Mouse (Mus musculus): Measurements from ENCODE around the gene Agpat1.

Agpat1 gene

GRCm38 (mm10) chr17:34585877-34586771 lies 17.9 kb upstream of the Agpat1 start:
- DNase-seq (ENCODE audit: low read depth, low spot score), result no peak

DNA sequence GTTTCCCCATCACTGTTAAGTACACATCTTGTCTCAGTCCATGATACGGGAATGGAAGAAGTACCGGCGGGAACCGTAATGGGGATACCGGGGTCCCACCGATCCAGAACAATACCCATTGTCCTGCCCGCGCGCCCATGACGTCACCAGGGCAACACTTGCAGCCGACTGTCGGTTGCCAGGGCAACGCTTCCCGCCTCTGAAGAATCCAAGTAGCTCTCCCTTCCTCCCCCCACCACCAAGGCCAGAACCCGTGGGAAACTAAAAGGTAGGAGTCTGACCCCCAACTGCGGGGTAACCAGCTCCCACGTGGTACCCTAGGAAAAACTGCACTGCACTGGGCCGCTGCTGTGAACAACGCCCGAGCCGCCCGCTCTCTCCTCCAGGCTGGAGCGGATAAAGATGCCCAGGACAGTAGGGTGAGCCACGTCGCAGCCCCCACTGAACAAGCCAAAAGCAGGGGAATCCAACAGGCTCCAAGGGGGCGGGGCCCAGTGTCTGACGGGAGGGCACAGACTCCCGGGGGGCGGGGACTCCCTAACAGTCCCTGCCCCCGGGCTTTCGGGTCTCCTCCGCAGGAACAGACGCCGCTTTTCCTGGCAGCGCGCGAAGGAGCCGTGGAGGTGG lies 17.2 kb upstream of the Agpat1 start:
- peak; percentile 83 for DNase-seq (ENCODE audit: low read depth, low spot score)

- peak; percentile 89 for DNase-seq (ENCODE audit: low read depth, low spot score)
Measured at GRCm38 (mm10) chr17:34587423-34587811, 16.6 kb upstream of the Agpat1 start.

DNA sequence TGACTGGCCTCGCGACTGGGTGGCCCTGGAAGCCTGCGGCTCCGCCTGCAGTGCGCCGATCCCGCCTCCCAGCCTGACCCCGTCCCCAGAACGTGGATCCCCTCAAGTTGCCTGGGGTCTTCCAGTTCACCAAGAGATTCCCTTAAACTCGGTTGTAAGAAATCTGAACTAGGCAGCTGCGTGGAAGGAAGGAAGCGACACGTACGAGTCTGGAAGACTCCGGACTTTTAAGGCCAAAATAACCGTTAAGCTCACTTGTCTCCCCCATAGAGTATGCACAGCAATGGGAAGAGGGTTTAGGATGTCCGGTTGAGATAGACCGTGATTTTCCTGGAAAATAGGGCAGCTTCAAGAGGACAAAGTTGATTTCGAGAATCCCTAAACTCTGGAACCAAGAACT lies 16.2 kb upstream of the Agpat1 start:
- DNase-seq (ENCODE audit: low read depth, low spot score), result peak; percentile 46

DNA sequence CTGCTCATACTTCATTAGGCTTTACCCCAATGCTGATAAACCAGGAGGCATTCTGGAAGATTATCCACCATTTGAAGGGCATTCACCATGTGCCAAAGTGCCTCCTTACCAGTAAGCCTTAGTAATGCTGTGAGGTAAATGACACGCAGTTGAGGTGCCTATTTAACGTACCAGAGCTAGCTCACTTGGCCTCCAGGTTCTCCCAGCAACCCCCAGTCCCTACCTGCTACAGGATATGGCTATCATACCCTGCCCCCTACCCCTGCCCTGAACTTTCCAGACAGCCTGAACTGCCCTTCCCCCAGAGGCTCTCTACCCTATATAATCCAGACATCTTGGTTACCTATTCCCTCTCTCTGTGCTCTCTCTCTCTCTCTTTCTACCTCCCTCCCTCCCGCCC lies 15.3 kb upstream of the Agpat1 start:
- no peak for DNase-seq (ENCODE audit: low read depth, low spot score)

GRCm38 (mm10) chr17:34589206-34589605 lies 14.9 kb upstream of the Agpat1 start:
- DNase-seq (ENCODE audit: low read depth, low spot score), result no peak

- peak; percentile 33 for DNase-seq (ENCODE audit: low read depth, low spot score)
Measured at GRCm38 (mm10) chr17:34589681-34590101, 14.4 kb upstream of the Agpat1 start, which contains the start of gene Gpsm3. Gene Gpsm3, plus strand, starts transcription at chr17:34589806.

DNA sequence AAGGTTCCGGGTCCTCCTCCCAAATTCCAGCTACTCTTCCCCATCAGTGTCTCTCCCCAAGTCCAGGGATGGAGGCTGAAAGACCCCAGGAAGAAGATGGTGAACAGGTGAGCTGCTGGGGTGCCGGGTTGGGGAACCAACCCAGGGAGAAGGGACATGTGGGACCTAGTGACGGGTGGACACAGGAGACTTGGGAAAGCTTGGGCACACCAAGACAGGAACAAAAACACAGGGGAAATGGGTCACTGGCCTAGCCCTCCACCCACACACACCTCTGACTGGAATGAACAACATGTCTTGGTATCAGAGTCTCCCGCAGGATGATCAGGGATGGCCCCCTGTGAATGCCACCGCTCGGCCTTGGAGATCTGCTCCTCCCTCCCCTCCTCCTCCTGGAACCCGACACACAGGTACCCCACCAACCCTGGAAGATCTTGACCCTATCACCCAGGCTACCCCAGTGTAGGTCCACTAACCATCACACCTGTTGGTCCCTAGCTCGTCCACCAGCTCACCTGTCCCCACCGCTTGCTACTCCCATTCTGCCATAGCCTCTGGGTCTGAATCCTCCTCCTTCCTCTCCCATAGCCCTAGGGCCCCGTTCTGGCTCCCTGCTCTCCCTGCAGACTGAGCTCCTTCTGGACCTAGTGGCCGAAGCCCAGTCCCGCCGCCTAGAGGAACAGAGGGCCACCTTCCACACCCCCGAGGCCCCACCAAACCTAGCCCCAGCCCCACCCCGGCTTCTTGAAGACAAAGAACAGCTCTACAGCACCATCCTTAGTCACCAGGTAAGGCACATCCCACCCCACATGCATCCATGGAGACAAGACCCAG lies 13.7 kb upstream of the Agpat1 start:
- no peak for DNase-seq (ENCODE audit: low read depth, low spot score)

- DNase-seq (ENCODE audit: low read depth, low spot score), result peak; percentile 42
Measured at GRCm38 (mm10) chr17:34591029-34591993, 12.8 kb upstream of the Agpat1 start, which contains the start of gene Pbx2. Gene Pbx2, plus strand, starts transcription at chr17:34591266.

DNA sequence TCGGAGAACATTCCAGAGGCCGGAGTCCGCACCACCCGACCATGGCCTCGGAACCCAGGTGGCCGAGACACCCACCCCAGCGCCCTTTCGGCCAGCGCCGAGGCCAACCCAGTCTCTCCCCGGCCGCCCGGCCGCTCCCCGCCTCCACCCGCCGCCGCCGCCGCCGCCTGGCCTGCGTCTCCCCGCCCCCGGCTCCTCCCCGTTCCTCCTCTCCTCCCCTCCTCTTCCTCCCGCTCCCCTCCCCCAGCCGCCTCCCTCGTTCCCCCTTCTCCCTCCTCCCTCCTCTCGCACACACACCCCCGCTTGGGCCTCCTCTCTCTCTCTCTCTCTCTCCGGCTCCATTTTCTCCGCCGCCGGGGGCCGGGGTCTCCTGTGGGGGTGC lies 12.1 kb upstream of the Agpat1 start:
- DNase-seq (ENCODE audit: low read depth, low spot score), result peak; percentile 82

- DNase-seq (ENCODE audit: low read depth, low spot score), result peak; percentile 70
Measured at GRCm38 (mm10) chr17:34592581-34593549, 11.2 kb upstream of the Agpat1 start.

DNA sequence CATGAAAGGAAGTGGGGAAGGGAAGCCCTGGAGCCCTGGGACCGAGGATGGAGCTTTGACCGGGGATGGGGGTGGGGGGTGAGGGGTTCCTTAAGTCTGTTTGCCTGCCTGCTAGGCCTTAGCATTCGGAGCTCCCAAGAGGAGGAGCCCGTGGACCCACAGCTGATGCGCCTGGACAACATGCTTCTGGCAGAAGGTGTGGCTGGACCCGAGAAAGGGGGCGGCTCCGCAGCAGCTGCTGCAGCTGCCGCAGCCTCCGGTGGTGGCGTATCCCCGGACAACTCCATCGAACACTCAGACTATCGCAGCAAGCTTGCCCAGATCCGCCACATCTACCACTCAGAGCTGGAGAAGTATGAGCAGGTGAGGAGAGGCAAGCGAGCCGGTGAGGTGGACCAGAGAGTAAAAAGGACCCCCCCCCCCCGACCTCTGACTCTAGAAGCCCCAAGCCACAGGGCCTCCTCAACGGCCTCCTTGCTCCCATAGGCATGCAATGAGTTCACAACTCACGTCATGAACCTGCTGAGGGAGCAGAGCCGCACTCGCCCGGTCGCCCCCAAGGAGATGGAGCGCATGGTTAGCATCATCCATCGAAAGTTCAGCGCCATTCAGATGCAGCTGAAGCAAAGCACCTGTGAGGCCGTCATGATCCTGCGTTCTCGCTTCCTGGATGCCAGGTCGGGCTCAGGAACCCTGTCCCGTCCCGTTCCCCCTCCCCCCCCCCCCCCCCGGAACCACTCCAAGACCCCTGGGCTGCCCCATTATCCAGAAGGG lies 10.1 kb upstream of the Agpat1 start:
- DNase-seq (ENCODE audit: low read depth, low spot score), result peak; percentile 26

GRCm38 (mm10) chr17:34596098-34596497 lies 8.0 kb upstream of the Agpat1 start:
- no peak for DNase-seq (ENCODE audit: low read depth, low spot score)

DNA sequence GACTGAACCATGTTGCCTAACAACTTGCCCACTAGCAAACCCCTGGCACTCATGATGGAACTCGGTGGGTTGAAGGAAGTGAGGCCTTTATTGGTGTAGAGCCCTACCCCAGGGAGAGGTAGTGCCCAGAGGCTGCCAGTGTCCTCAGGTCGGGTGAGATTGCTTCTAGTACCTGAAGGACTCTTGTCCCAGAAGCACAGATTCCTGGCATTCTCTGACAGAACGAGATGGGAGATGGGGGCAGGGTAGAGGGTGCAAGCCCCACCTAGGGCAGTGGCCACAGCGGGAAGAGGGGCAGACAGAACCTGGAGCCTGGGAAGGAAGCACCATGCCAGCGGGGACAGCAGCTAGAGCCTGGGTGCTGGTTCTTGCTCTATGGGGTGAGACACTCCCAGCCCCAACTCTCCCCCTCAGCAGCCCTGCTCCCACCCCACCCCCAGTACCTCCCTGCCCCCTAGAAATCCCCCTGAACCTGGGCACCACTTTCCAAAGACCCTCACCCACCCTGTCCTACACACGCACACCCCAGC lies 6.4 kb upstream of the Agpat1 start, which contains the start of gene Ager:
Ager (plus strand) TSS at position 297 of the 530 bp plus-strand sequence.
- no peak for DNase-seq (ENCODE audit: low read depth, low spot score)

DNA sequence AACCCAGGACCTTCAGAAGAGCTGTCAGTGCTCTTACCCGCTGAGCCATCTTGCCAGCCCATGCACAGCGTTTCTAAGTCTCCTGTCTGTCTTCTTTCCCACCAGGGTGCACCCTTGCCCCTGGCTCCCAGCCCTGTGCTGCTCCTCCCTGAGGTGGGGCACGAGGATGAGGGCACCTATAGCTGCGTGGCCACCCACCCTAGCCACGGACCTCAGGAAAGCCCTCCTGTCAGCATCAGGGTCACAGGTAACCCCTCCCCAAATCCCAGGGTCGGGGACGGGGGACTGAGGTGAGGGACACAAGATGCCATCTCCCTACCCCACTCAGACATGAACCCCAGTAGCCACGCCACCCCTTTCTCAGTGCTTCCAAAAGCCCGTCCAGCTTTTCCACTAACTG lies 4.2 kb upstream of the Agpat1 start:
- DNase-seq (ENCODE audit: low read depth, low spot score), result no peak

DNA sequence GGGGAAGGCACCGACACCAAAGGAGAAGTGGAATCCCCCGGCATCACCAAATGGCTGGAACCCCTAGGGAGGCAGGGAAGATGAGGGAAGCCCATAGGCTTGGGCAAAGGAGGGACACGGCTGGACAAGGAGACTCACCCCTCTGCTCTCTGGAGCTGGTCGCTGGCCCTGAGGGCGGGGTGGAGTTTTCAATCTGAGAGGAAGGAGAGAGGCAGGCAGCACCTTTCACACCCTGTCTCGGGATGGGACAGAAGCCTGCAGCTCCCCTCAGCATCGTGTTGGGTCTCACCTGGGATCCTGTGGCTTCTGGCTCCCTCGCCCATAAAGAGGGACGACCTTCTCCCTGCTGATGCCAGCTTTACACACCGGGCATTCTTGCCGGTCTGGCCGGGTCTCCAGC lies 2.3 kb upstream of the Agpat1 start:
- no peak for DNase-seq (ENCODE audit: low read depth, low spot score)

GRCm38 (mm10) chr17:34603375-34604060 lies 544 bp upstream of the Agpat1 start, which contains the start of gene Rnf5:
Gene Rnf5, minus strand, starts transcription at chr17:34603690.
- DNase-seq (ENCODE audit: low read depth, low spot score), result peak; percentile 100
